Mouse (Mus musculus) midbrain, embryonic 13.5 days (tissue): ENCODE data around the gene Mogat1. TPM values are rescaled to one million over a fixed set of nuclear protein-coding genes. Genes with fewer than 3 reads are reported as not detected.
"Not testable (repeated sequence)": the region's sequence is repeated elsewhere in the genome, so short reads cannot be mapped to it uniquely, and the experiment has no call there.

Experiments used
- ATAC-seq: fragments of 200-750 bp; cut with Nextera tagmentation; 2 replicates; pipeline ENCODE4 v1.8.0; 2017; ENCODE audit warnings: mild to moderate bottlenecking, moderate TSS enrichment, moderate library complexity
- H3K27ac ChIP-seq: fragments of 300-500 bp; sonication (generic); 2 replicates; pipeline ENCODE4 v1.5.1; 2015; ENCODE audit warnings: inconsistent platforms, mild to moderate bottlenecking, moderate library complexity
- H3K27me3 ChIP-seq: fragments of 300-500 bp; sonication (generic); 2 replicates; pipeline ENCODE4 v1.6.1; 2015; ENCODE audit warnings: mild to moderate bottlenecking, inconsistent platforms
- H3K36me3 ChIP-seq: fragments of 300-500 bp; sonication (generic); 2 replicates; pipeline ENCODE4 v1.6.1; 2015; ENCODE audit warnings: mild to moderate bottlenecking, inconsistent platforms
- H3K4me1 ChIP-seq: fragments of 300-500 bp; sonication (generic); replicated peaks from 2 replicates; pipeline ENCODE4 v1.6.1; 2015; ENCODE audit warnings: inconsistent platforms
- H3K4me2 ChIP-seq: fragments of 300-500 bp; sonication (generic); replicated peaks from 2 replicates; pipeline ENCODE4 v1.6.1; 2015; ENCODE audit warnings: moderate library complexity, mild to moderate bottlenecking, inconsistent platforms
- H3K4me3 ChIP-seq: fragments of 300-500 bp; sonication (generic); replicated peaks from 2 replicates; pipeline ENCODE4 v1.5.1; 2015; ENCODE audit warnings: mild to moderate bottlenecking, inconsistent platforms
- H3K9ac ChIP-seq: fragments of 300-500 bp; sonication (generic); replicated peaks from 2 replicates; pipeline ENCODE4 v1.6.1; 2015; ENCODE audit warnings: mild to moderate bottlenecking, inconsistent platforms
- H3K9me3 ChIP-seq: fragments of 300-500 bp; sonication (generic); 2 replicates; pipeline ENCODE4 v1.6.1; 2016; ENCODE audit warnings: mild to moderate bottlenecking, inconsistent platforms
- WGBS: fragments of 180-500 bp; shearing (Covaris S2); methylation state at CpG from one replicate; pipeline ENCODE4 v1.1.7; 2015; 5-methylcytosine and 5-hydroxymethylcytosine counted together
- polyA plus RNA-seq: library from polyadenylated mRNA; unstranded; fragments of >200 nt; fragmentation: Nextera tagmentation; extraction: Ambion mirVana; gene quantifications from 2 replicates; pipeline ENCODE4 v1.2.1, GENCODE M21; 2015

The Mogat1 gene
- polyA plus RNA-seq, 1 experiment from 2014 or later = 0.19 TPM

DNA sequence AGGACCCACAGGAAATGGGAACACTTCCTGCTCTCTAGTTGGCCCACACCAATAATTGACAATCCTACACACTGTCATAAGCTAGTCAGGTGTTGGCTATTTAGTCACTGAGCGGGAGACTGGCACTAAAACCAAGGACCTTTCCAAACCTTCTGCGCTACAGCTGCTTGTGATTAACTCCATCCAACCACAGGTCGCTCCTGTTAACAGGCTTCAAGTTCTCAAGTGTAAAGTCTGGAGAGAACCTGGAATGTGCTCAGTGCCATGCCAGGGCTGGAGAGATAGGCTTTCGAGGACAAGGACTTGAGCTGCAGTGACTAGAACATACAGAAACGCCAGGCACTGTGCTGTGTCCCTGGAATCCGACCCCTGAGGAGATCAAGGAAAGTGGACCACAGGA lies 28.4 kb downstream of the Mogat1 start:
- Histone ChIP-seq H3K4me2 (no peak overlapping the region), H3K27me3 (no peaks in the 10 kb centered on the region), H3K27ac (no peak overlapping the region), H3K36me3 (no peaks in the 10 kb centered on the region), H3K9me3 (no peaks in the 10 kb centered on the region), H3K4me3 (no peak overlapping the region), H3K9ac (no peak overlapping the region), H3K4me1 (peaks cover 8% of the 10 kb centered on the region; the same call in 1 of the 2 replicates)
- ATAC-seq = no peak
- WGBS = 79% methylated on average over 6 of the region's 6 CpGs

DNA sequence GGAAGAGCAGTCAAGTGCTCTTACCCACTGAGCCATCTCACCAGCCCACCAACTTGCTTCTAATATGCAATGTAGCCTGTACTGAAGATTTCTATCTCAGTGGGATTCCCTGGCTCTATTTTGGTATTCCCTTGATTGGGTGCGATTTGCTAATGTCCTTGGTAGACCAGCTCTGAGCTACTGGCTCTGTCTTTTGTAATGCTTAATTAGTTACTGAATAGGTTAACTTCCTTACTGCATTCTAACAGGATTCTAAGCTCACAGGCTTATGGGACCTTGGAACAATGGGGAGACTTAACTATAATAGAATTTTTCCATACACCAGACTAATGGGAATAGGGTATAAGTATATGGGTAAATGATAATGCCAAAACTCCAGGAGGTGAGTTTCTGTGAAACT lies 32.8 kb downstream of the Mogat1 start:
- not testable (repeated sequence) for H3K9me3 ChIP-seq, H3K4me2 ChIP-seq, H3K36me3 ChIP-seq, H3K27ac ChIP-seq, H3K9ac ChIP-seq, H3K4me1 ChIP-seq, H3K27me3 ChIP-seq, H3K4me3 ChIP-seq, ATAC-seq
- WGBS = 75% methylated on average over 1 of the region's 1 CpGs

GRCm38 (mm10) chr1:78546258-78546657 lies 35.5 kb downstream of the Mogat1 start:
- H3K9me3 ChIP-seq = no peaks in the 10 kb centered on the region
- no peak overlapping the region for H3K4me3 ChIP-seq
- H3K36me3 ChIP-seq = no peaks in the 10 kb centered on the region
- H3K4me2 ChIP-seq = no peak overlapping the region
- H3K4me1 ChIP-seq = no peaks in the 10 kb centered on the region
- WGBS = 91% methylated on average over 9 of the region's 9 CpGs
- H3K9ac ChIP-seq = no peak overlapping the region
- H3K27me3 ChIP-seq = no peaks in the 10 kb centered on the region
- no peak overlapping the region for H3K27ac ChIP-seq
- no peak for ATAC-seq

DNA sequence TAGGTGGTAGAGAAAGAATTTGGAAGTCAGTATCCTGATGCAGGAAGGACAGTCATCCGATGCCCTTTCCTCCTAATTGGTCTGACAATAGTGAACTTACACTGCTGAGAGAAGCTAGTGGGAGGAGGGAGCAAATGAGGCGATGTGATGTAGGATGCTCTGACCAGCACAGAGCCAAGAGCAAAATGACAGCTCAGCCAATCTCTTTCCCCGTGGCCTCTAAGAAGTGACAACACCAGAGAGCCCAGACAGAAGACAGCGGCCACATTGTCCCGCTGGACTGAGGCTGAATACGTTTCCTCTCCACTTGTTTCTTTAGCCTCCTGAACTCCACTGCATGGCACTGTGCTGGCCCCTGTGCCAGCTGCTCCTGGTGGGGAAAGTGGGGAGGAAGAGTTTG lies 38.2 kb downstream of the Mogat1 start:
- Histone ChIP-seq H3K4me1 (no peaks in the 10 kb centered on the region), H3K27ac (no peak overlapping the region), H3K27me3 (no peaks in the 10 kb centered on the region), H3K9me3 (no peaks in the 10 kb centered on the region), H3K4me3 (no peak overlapping the region), H3K36me3 (no peaks in the 10 kb centered on the region), H3K9ac (no peak overlapping the region), H3K4me2 (no peak overlapping the region)
- WGBS = 49% methylated on average over 6 of the region's 6 CpGs
- no peak for ATAC-seq

DNA sequence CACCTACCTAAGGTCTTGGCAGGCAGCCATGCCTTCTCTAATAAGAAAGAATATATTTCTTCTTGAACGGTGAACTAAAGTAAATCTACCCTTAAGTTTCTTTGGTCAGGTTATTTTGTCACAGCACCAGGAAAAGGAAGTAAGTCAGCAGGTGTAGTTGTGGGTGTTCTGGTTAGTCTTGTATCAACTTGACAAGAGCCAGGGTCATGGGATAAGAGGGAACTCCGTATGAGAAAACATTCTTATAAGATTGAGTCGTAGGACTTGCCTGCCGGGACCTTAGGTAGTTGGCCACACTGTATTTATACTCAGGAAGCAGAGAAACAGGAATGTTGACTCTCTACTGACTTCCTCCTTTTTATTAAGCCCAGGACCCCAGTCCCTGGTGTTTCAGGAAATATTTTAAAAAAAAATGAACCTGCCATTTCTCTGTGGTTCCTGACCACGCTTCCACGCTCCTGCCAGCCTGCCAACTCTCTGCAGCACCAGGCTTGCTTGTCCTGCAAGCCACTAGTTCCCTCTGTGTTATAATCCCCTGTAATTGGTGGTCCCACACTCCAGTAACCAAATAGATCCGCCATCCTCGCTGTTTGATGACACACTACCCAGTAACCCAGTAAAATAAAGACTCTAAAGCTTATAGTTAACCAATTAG lies 43.3 kb downstream of the Mogat1 start:
- no peaks in the 10 kb centered on the region for H3K9me3 ChIP-seq
- no peaks in the 10 kb centered on the region for H3K4me1 ChIP-seq
- WGBS = 86% methylated on average over 8 of the region's 8 CpGs
- no peak overlapping the region for H3K4me2 ChIP-seq
- no peaks in the 10 kb centered on the region for H3K36me3 ChIP-seq
- no peaks in the 10 kb centered on the region for H3K27me3 ChIP-seq
- ATAC-seq = no peak
- no peak overlapping the region for H3K9ac ChIP-seq
- H3K4me3 ChIP-seq = no peak overlapping the region
- no peak overlapping the region for H3K27ac ChIP-seq

DNA sequence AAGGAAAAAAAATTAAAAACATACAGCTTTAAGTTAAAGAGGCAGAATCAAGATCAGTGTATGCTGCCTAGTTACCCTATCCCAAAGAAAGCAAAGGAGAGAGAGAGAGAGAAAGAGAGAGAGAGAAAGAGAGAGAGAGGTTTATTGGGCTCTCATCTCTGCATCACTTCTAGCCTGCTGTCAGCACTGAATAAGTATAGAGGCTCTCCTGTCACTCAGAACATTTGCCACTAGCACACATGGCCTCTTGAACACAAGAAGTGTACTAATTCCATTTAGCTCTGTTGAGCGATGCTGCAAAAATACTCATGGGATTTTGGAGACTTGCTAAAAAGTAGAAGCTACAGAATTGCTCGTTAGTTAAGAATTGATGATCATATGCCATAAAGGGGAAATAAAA lies 56.2 kb downstream of the Mogat1 start:
- 57% methylated on average over 2 of the region's 2 CpGs for WGBS
- H3K4me1 ChIP-seq = peaks cover 8% of the 10 kb centered on the region; the same call in 1 of the 2 replicates
- H3K9me3 ChIP-seq = peaks cover 8% of the 10 kb centered on the region; the same call in 1 of the 2 replicates
- ATAC-seq = no peak
- no peaks in the 10 kb centered on the region for H3K27me3 ChIP-seq
- H3K4me3 ChIP-seq = no peak overlapping the region
- H3K9ac ChIP-seq = no peak overlapping the region
- no peak overlapping the region for H3K4me2 ChIP-seq
- H3K27ac ChIP-seq = no peak overlapping the region
- H3K36me3 ChIP-seq = no peaks in the 10 kb centered on the region

DNA sequence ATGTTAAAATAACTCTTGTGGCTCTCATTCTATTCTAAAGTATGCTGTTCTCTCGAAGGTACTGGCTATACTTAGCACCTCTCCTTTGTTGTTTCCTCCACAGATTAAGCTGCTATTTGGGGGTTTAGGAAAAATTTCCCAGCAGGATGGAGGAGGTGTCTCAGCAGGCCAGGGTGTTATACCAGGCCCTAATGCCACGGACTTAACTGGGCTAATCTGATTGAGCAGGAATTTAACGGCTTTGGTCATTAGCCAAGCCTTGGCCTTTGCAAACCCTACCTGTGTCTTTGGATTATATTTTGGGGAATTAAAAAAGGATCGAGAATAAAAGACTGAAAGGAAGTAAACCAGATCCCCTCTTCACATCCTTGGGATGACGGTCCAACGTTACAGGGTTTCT lies 56.6 kb downstream of the Mogat1 start:
- no peak overlapping the region for H3K4me3 ChIP-seq
- H3K27ac ChIP-seq = no peak overlapping the region
- ATAC-seq = no peak
- no peaks in the 10 kb centered on the region for H3K27me3 ChIP-seq
- H3K9ac ChIP-seq = no peak overlapping the region
- 14% methylated on average over 6 of the region's 6 CpGs for WGBS
- H3K4me2 ChIP-seq = no peak overlapping the region
- H3K9me3 ChIP-seq = peaks cover 8% of the 10 kb centered on the region; the same call in 1 of the 2 replicates
- H3K36me3 ChIP-seq = no peaks in the 10 kb centered on the region
- peaks cover 8% of the 10 kb centered on the region; the same call in 1 of the 2 replicates for H3K4me1 ChIP-seq

DNA sequence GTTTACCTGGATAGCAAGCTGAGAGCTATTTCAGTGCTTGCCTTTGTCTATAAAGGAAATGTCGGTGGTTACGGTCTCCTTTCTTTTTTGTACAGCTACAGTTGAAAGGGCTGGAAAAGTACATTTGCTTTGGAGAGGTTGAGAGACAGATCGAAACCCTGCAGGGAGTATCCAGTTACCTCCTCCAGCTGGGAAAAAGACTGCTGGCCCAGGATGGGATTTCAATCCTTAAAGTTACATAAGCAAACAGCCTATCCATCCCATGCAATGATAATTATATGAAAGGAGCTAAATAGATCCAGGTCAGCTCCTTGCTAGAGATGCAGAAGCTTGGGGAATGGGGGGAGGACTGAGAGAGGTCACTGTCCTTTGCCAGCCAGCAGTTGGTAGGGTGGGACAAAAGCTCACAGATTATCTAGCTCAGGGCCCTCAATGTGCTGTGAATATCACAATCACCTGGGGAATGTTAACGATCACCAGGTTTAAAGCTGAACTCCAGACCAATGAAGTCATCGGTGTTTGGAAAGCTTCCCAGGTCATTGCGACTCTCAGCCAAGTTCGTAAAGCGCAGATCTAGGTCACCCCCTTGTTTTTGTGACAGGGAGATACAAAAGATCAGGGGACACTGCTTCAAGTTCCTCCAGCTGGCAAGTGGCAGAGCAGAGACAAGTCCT lies 57.2 kb downstream of the Mogat1 start:
- H3K4me1 ChIP-seq = peaks cover 8% of the 10 kb centered on the region; the same call in 1 of the 2 replicates
- H3K9ac ChIP-seq = no peak overlapping the region
- H3K4me3 ChIP-seq = no peak overlapping the region
- no peaks in the 10 kb centered on the region for H3K27me3 ChIP-seq
- H3K4me2 ChIP-seq = no peak overlapping the region
- no peak overlapping the region for H3K27ac ChIP-seq
- H3K36me3 ChIP-seq = no peaks in the 10 kb centered on the region
- 41% methylated on average over 8 of the region's 8 CpGs for WGBS
- H3K9me3 ChIP-seq = peaks cover 8% of the 10 kb centered on the region; the same call in 1 of the 2 replicates
- no peak for ATAC-seq

- H3K27ac ChIP-seq = no peak overlapping the region
- no peak overlapping the region for H3K4me3 ChIP-seq
- no peak overlapping the region for H3K9ac ChIP-seq
- peaks cover 8% of the 10 kb centered on the region; the same call in 1 of the 2 replicates for H3K4me1 ChIP-seq
- H3K36me3 ChIP-seq = no peaks in the 10 kb centered on the region
- no peak overlapping the region for H3K4me2 ChIP-seq
- WGBS = 83% methylated on average over 5 of the region's 5 CpGs
- H3K9me3 ChIP-seq = peaks cover 8% of the 10 kb centered on the region; the same call in 1 of the 2 replicates
- H3K27me3 ChIP-seq = no peaks in the 10 kb centered on the region
- ATAC-seq = no peak
These were observed 58.8 kb downstream of the Mogat1 start for GRCm38 (mm10) chr1:78569617-78570016.

GRCm38 (mm10) chr1:78585080-78585479 lies 74.3 kb downstream of the Mogat1 start:
- no peaks in the 10 kb centered on the region for H3K36me3 ChIP-seq
- H3K27me3 ChIP-seq = no peaks in the 10 kb centered on the region
- no peak overlapping the region for H3K27ac ChIP-seq
- no peak overlapping the region for H3K9ac ChIP-seq
- H3K4me2 ChIP-seq = no peak overlapping the region
- no peak overlapping the region for H3K4me3 ChIP-seq
- 93% methylated on average over 2 of the region's 2 CpGs for WGBS
- ATAC-seq = no peak
- H3K9me3 ChIP-seq = no peaks in the 10 kb centered on the region
- peaks cover 4% of the 10 kb centered on the region; the same call in 1 of the 2 replicates for H3K4me1 ChIP-seq

DNA sequence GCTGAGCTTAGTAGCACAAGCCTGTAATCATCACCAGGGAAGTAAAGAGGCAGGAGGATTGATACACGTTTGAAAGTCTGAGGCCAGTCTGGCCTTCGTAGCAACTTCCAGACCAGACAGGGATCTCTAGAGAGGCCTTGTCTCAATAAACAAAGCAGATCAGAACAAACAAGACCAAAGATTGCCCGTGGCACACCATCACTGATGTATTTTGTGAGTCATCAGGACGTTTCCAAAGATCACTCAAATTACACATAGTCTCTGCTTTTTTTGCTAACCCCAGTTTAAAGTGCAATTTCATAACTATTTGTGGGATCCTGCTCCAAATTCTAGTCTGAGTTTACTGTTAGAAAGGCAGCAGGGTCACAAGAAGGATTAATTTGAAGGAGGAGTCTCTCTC lies 76.2 kb downstream of the Mogat1 start:
- Histone ChIP-seq H3K27me3 (no peaks in the 10 kb centered on the region), H3K36me3 (no peaks in the 10 kb centered on the region), H3K9ac (no peak overlapping the region), H3K27ac (no peak overlapping the region), H3K4me2 (no peak overlapping the region), H3K9me3 (no peaks in the 10 kb centered on the region), H3K4me1 (peaks cover 4% of the 10 kb centered on the region; the same call in 1 of the 2 replicates), H3K4me3 (no peak overlapping the region)
- ATAC-seq = no peak
- WGBS = 66% methylated on average over 4 of the region's 4 CpGs
